Mouse (Mus musculus) layer of hippocampus, adult 18-20 months (tissue): ENCODE measurements around the gene Ufc1. TPM values are rescaled to one million over a fixed set of nuclear protein-coding genes. Genes with fewer than 3 reads are reported as not detected.
"Not testable (repeated sequence)": the region's sequence is repeated elsewhere in the genome, so short reads cannot be mapped to it uniquely, and the experiment has no call there.

ENCODE experiments used
- DNase-seq, 2 experiments: peaks; one replicate each; pipeline ENCODE4 v3.0.0; 2022; ENCODE audit warnings: low spot score in 2 of 2
- long read RNA-seq: library from polyadenylated mRNA; stranded (forward); transcript quantifications from one replicate; pipeline ENCODE4 v2.0.0, GENCODE M21; 2021
- total RNA-seq, 2 experiments: library from RNA; stranded (reverse); gene quantifications; 2 replicates each; pipeline ENCODE4 v1.2.3; 2021

Ufc1 gene
- total RNA-seq: 100 to 1,000 TPM in 1 of 2 experiments, 10 to 100 TPM in 1; 99.7 to 108 TPM
- long read RNA-seq, transcript Ufc1-201 (7 exons, 1,007 nt): major isoform, 16 of 35 reads
- long read RNA-seq, transcript Ufc1-202 (6 exons, 914 nt): minor isoform, 15 of 35 reads
- long read RNA-seq, partial matches to known transcripts: 2 of 35 reads
- long read RNA-seq, other reads (novel, unspliced or antisense): 0 of 35 reads

GRCm38 (mm10) chr1:171294298-171295062, at the start of gene Ufc1:
Gene Ufc1 (minus strand): TSS chr1:171295024.
- DNase-seq: peak; percentile 76 to 92

GRCm38 (mm10) chr1:171343922-171344677, 49.3 kb upstream of the Ufc1 start:
- no peak for DNase-seq

- no peak for DNase-seq
These were observed 47.7 kb upstream of the Ufc1 start for GRCm38 (mm10) chr1:171342262-171343207.

GRCm38 (mm10) chr1:171330216-171330560, 35.4 kb upstream of the Ufc1 start:
- peak in 1 of 2 experiments; percentile 27 for DNase-seq

GRCm38 (mm10) chr1:171329433-171330215, 34.8 kb upstream of the Ufc1 start:
- no peak for DNase-seq

GRCm38 (mm10) chr1:171328839-171329432, 34.1 kb upstream of the Ufc1 start, which contains the start of gene Dedd:
Gene Dedd (plus strand): TSS chr1:171329145.
- peak; percentile 95 to 96 for DNase-seq

GRCm38 (mm10) chr1:171328244-171328643, 33.4 kb upstream of the Ufc1 start:
- DNase-seq: no peak

- not testable (repeated sequence) for DNase-seq
These were observed 31.8 kb upstream of the Ufc1 start for GRCm38 (mm10) chr1:171326588-171326987.

- no peak for DNase-seq
These were observed 30.7 kb upstream of the Ufc1 start for GRCm38 (mm10) chr1:171325571-171325970.

- no peak for DNase-seq
These were observed 27.2 kb upstream of the Ufc1 start for GRCm38 (mm10) chr1:171322012-171322411.

- DNase-seq: no peak
These were observed 26.6 kb upstream of the Ufc1 start for GRCm38 (mm10) chr1:171321415-171321814.

GRCm38 (mm10) chr1:171320151-171320550, 25.3 kb upstream of the Ufc1 start:
- no peak for DNase-seq

GRCm38 (mm10) chr1:171319748-171320147, 24.9 kb upstream of the Ufc1 start:
- no peak for DNase-seq

GRCm38 (mm10) chr1:171309321-171309720, 14.5 kb upstream of the Ufc1 start:
- no peak for DNase-seq

GRCm38 (mm10) chr1:171306157-171306556, 11.3 kb upstream of the Ufc1 start:
- DNase-seq: not testable (repeated sequence)

GRCm38 (mm10) chr1:171298226-171298625, 3.4 kb upstream of the Ufc1 start:
- DNase-seq: no peak

GRCm38 (mm10) chr1:171295063-171295402, 209 bp upstream of the Ufc1 start:
- no peak for DNase-seq

- DNase-seq: no peak
These were observed 922 bp downstream of the Ufc1 start for GRCm38 (mm10) chr1:171293906-171294297.

GRCm38 (mm10) chr1:171293351-171293750, 1.5 kb downstream of the Ufc1 start:
- no peak for DNase-seq

GRCm38 (mm10) chr1:171288328-171288727, 6.5 kb downstream of the Ufc1 start:
- DNase-seq: no peak
